Mouse (Mus musculus) right cerebral cortex, postnatal 14 days (tissue): ENCODE measurements around the gene Meioc.
"Not testable (repeated sequence)": the region's sequence is repeated elsewhere in the genome, so short reads cannot be mapped to it uniquely, and the experiment has no call there.

Experiments
- DNase-seq: peaks from one replicate; pipeline ENCODE4 v3.0.0; 2022

The Meioc gene

GRCm38 (mm10) chr11:102690162-102690561 is 26.6 kb downstream of the Meioc start:
- peak; percentile 70 for DNase-seq

GRCm38 (mm10) chr11:102695289-102695688 is 31.8 kb downstream of the Meioc start:
- peak; percentile 12 for DNase-seq

GRCm38 (mm10) chr11:102697338-102698017 is 34.0 kb downstream of the Meioc start, which contains the start of gene Ccdc43:
TSS of gene Ccdc43 (minus strand) at chr11:102697782.
- DNase-seq: peak; percentile 83

GRCm38 (mm10) chr11:102698018-102698476 is 34.5 kb downstream of the Meioc start:
- DNase-seq: no peak

- DNase-seq: not testable (repeated sequence)
Measured at GRCm38 (mm10) chr11:102702206-102702605, 38.7 kb downstream of the Meioc start.

GRCm38 (mm10) chr11:102712411-102712810 is 48.9 kb downstream of the Meioc start:
- no peak for DNase-seq

GRCm38 (mm10) chr11:102714578-102714977 is 51.1 kb downstream of the Meioc start:
- DNase-seq: not testable (repeated sequence)

GRCm38 (mm10) chr11:102716135-102716534 is 52.6 kb downstream of the Meioc start:
- no peak for DNase-seq

- no peak for DNase-seq
Measured at GRCm38 (mm10) chr11:102725574-102725973, 62.1 kb downstream of the Meioc start.

GRCm38 (mm10) chr11:102728614-102729013 is 65.1 kb downstream of the Meioc start:
- no peak for DNase-seq

- DNase-seq: no peak
Measured at GRCm38 (mm10) chr11:102729835-102730234, 66.3 kb downstream of the Meioc start.

GRCm38 (mm10) chr11:102731366-102731765 is 67.8 kb downstream of the Meioc start:
- no peak for DNase-seq
